Mouse (Mus musculus) midbrain, embryonic 15.5 days (tissue): ENCODE measurements around the gene Klc4. TPM values are rescaled to one million over a fixed set of nuclear protein-coding genes. Genes with fewer than 3 reads are reported as not detected.

Experiments
- ATAC-seq: fragments of 200-750 bp; cut with Nextera tagmentation; replicated peaks from 2 replicates; pipeline ENCODE4 v1.8.0; 2017; ENCODE audit warnings: moderate TSS enrichment
- H3K27ac ChIP-seq: fragments of 300-500 bp; sonication (generic); 2 replicates; pipeline ENCODE4 v1.5.1; 2015; ENCODE audit warnings: mild to moderate bottlenecking, inconsistent platforms
- H3K27me3 ChIP-seq: fragments of 300-500 bp; sonication (generic); replicated peaks from 2 replicates; pipeline ENCODE4 v1.6.1; 2015; ENCODE audit warnings: inconsistent platforms
- H3K36me3 ChIP-seq: fragments of 300-500 bp; sonication (generic); replicated peaks from 2 replicates; pipeline ENCODE4 v1.6.1; 2015; ENCODE audit warnings: inconsistent platforms
- H3K4me1 ChIP-seq: fragments of 300-500 bp; sonication (generic); 2 replicates; pipeline ENCODE4 v1.6.1; 2015; ENCODE audit warnings: inconsistent platforms
- H3K4me2 ChIP-seq: fragments of 300-500 bp; sonication (generic); 2 replicates; pipeline ENCODE4 v1.6.1; 2015; ENCODE audit warnings: inconsistent platforms, mild to moderate bottlenecking, moderate library complexity
- H3K4me3 ChIP-seq: fragments of 300-500 bp; sonication (generic); 2 replicates; pipeline ENCODE4 v1.5.1; 2015; ENCODE audit warnings: mild to moderate bottlenecking, inconsistent platforms
- H3K9ac ChIP-seq: fragments of 300-500 bp; sonication (generic); 2 replicates; pipeline ENCODE4 v1.6.1; 2015; ENCODE audit warnings: mild to moderate bottlenecking, inconsistent platforms
- H3K9me3 ChIP-seq: fragments of 300-500 bp; sonication (generic); 2 replicates; pipeline ENCODE4 v1.6.1; 2016; ENCODE audit warnings: inconsistent platforms
- WGBS: fragments of 180-500 bp; shearing (Covaris S2); methylation state at CpG from one replicate; pipeline ENCODE4 v1.1.7; 2015; ENCODE audit warnings: mixed read lengths; 5-methylcytosine and 5-hydroxymethylcytosine counted together
- polyA plus RNA-seq: library from polyadenylated mRNA; unstranded; fragments of >200 nt; fragmentation: Nextera tagmentation; extraction: Ambion mirVana; gene quantifications from 2 replicates; pipeline ENCODE4 v1.2.1, GENCODE M21; 2015

The Klc4 gene
- polyA plus RNA-seq, 1 experiment from 2014 or later: 42.5 TPM

DNA sequence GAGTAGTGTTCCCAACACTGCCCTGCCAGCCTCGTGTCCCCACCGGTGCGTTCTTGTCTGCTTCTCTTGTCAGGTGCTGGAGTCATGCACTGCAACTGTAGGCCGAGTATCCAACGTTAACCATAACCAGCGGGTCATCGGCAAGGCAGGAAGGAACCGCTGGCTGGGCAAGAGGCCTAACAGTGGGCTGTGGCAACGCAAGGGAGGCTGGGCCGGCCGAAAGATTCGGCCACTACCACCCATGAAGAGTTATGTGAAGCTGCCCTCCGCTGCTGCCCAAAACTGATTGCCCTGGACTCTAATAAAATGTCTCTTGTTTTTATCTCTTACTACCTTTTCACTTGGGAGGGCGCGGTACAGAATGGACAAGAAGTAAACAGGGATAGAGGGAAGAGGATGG is 4.0 kb upstream of the Klc4 start:
- no peaks in the 10 kb centered on the region for H3K9me3 ChIP-seq
- H3K27ac ChIP-seq: peak overlapping the region; percentile 87
- H3K4me3 ChIP-seq: peak overlapping the region; percentile 53
- peak overlapping the region; percentile 76 for H3K4me2 ChIP-seq
- H3K27me3 ChIP-seq: no peaks in the 10 kb centered on the region
- WGBS: 32% methylated on average over 15 of the region's 15 CpGs
- peaks cover 48% of the 10 kb centered on the region for H3K4me1 ChIP-seq
- ATAC-seq: no peak
- peaks cover 22% of the 10 kb centered on the region; the same call in 1 of the 2 replicates for H3K36me3 ChIP-seq
- peak overlapping the region; percentile 66 for H3K9ac ChIP-seq

DNA sequence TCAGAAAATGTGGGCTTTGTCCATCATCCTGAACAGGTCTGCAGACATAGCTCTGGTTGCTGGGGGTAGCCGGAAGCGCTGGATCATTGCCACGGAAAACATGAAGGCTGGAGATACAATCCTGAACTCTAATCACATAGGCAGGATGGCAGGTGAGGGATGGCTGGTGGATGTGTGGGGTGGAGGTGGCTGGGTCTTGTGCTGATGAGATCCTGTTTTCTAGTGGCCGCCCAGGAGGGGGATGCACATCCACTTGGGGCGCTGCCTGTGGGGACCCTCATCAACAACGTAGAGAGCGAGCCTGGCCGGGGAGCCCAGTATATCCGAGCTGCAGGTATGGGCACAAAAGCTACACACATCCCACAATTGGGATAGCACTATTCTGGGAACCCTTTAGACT is 2.6 kb upstream of the Klc4 start:
- no peak overlapping the region for H3K9ac ChIP-seq
- H3K4me1 ChIP-seq: peaks cover 59% of the 10 kb centered on the region
- no peaks in the 10 kb centered on the region for H3K9me3 ChIP-seq
- ATAC-seq: no peak
- H3K36me3 ChIP-seq: peaks cover 11% of the 10 kb centered on the region; the same call in 1 of the 2 replicates
- no peaks in the 10 kb centered on the region for H3K27me3 ChIP-seq
- H3K4me3 ChIP-seq: no peak overlapping the region
- no peak overlapping the region for H3K27ac ChIP-seq
- 93% methylated on average over 9 of the region's 9 CpGs for WGBS
- H3K4me2 ChIP-seq: no peak overlapping the region

DNA sequence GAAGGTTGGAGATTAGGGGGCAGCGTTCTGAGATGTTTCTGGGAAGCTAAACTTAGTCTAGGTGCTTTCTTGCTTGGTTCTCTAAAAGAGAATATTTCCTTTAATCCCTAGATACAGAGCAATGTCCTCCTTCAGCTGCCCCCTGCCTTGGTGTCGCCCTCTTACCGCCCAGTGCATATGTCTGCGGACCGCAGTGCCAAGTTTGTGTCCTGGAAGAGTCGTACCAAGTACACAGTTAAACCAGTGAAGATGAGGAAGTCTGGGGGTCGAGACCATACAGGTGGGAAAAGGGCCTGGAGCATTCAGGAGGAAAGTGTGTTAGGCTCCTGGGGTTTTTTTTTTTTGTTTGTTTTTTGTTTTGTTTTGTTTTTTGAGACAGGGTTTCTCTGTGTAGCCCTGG is 1.5 kb upstream of the Klc4 start:
- Histone ChIP-seq H3K27ac (no peak overlapping the region), H3K9me3 (no peaks in the 10 kb centered on the region), H3K27me3 (no peaks in the 10 kb centered on the region), H3K9ac (no peak overlapping the region), H3K4me3 (no peak overlapping the region), H3K4me1 (peaks cover 51% of the 10 kb centered on the region), H3K36me3 (peaks cover under 1% of the 10 kb centered on the region; the same call in 1 of the 2 replicates), H3K4me2 (peak overlapping the region; percentile 66; the same call in 1 of the 2 replicates)
- WGBS: 90% methylated on average over 7 of the region's 7 CpGs
- no peak for ATAC-seq

DNA sequence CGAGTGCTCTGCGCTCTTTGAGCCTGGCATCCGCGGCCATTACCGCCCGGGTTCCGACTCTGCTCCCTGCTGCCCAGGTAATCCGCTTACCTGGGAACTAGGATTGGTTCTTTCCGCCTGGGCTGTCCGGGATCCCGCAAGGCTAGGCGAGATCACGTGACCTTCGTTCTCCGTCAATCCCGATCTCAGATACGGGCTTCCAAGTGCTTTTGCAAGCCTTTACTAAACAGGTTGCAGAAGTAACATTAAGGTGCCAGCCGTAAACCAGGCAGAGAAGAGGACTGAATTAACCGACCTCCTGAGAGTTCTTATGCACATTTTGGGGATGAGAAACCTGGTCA is 470 bp upstream of the Klc4 start:
- Histone ChIP-seq H3K27me3 (no peaks in the 10 kb centered on the region), H3K4me3 (peak overlapping the region; percentile 72), H3K4me1 (peaks cover 41% of the 10 kb centered on the region), H3K9me3 (no peaks in the 10 kb centered on the region), H3K36me3 (peaks cover 8% of the 10 kb centered on the region), H3K9ac (peak overlapping the region; percentile 67), H3K27ac (peak overlapping the region; percentile 90), H3K4me2 (peak overlapping the region; percentile 66)
- WGBS: 0% methylated on average over 19 of the region's 19 CpGs
- ATAC-seq: no peak

DNA sequence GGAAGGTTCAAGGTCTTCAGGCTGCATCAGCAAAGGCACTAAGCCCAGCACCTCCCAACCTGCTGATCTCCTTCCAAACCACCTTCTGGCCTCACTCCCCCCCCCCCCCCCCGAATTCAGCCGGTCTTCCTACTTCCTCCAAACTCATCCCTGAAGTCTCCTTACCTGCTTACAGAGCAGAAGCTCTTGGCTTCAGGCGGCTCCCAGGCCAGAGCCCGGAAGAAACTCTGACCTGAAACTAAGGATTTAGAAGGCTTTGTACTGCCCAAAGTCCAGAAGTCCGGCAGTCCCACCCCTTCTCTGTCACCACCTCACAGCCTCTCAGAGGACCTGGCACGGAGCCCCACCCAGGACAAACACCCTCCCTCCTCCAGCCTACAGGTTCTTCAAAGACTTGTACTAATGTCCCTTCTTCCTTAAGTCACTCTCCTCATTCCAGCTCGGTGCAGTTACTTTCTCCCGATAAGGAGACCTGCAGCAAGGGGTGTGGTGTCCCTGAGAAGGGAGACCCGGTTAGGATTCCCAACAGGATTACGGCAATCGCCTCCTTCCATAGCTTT is 826 bp downstream of the Klc4 start:
- WGBS: 7% methylated on average over 11 of the region's 11 CpGs
- no peak for ATAC-seq
- peak overlapping the region; percentile 70 for H3K4me2 ChIP-seq
- H3K9ac ChIP-seq: peak overlapping the region; percentile 54
- H3K27me3 ChIP-seq: no peaks in the 10 kb centered on the region
- peak overlapping the region; percentile 61 for H3K27ac ChIP-seq
- H3K9me3 ChIP-seq: no peaks in the 10 kb centered on the region
- H3K36me3 ChIP-seq: peaks cover 18% of the 10 kb centered on the region
- peak overlapping the region; percentile 72 for H3K4me3 ChIP-seq
- H3K4me1 ChIP-seq: peaks cover 35% of the 10 kb centered on the region

DNA sequence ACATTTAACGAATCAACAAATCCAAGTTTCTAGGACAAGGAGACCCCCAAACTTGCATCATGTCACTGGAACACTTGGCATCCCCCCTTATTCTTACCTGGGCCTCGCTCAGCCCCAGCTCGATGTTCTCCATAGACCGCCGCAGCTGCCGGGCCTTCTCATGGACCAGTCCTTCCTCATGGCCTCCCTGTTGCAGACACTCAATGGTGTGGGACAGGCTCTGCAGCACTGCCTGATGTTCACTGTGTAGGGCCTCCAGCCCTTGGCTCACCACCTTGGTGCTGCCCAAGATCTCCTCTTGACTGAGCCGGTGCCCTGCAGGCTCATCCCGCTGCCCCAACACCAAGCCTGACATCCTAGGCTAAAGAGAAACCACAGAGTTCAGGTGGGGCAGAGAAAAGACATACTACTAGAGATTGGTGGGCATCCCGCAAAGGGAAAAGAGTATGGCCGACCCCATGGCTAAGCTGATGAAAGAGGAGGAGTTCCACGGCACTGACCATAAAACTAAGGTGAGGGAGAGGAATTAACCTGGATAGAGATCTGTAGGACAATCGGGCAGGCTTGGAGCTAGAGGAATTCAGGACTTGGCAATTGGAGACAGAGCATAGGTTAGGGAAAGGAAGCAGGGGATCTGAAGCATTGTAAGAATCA is 1.5 kb downstream of the Klc4 start:
- Histone ChIP-seq H3K4me2 (peak overlapping the region; percentile 70), H3K27ac (no peak overlapping the region), H3K4me3 (peak overlapping the region; percentile 72; the same call in 1 of the 2 replicates), H3K27me3 (no peaks in the 10 kb centered on the region), H3K4me1 (peaks cover 28% of the 10 kb centered on the region), H3K9me3 (no peaks in the 10 kb centered on the region), H3K36me3 (peaks cover 25% of the 10 kb centered on the region), H3K9ac (peak overlapping the region; percentile 10; the same call in 1 of the 2 replicates)
- ATAC-seq: no peak
- 87% methylated on average over 12 of the region's 12 CpGs for WGBS

DNA sequence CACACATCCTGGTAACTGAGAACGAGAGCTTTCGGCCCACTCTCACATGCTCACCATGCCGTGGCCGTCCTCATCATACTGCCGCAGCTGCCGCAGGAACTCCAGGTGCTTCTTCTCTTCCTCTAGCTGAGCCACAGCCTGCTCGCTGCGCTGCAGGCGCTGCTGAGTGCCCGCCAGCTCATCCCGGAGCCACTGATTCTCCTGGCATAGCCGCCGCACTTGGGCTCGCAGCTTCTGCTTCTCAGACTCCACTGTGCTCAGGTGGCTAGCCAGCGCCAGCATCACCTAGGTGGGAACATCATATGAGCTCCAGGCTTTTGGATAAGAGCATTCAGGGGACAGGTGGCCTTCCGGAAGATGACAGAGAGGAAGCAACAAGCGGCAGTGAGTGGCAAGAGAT is 3.8 kb downstream of the Klc4 start:
- Histone ChIP-seq H3K4me3 (no peak overlapping the region), H3K9me3 (no peaks in the 10 kb centered on the region), H3K36me3 (peaks cover 32% of the 10 kb centered on the region), H3K27ac (no peak overlapping the region), H3K4me1 (peaks cover 24% of the 10 kb centered on the region), H3K4me2 (no peak overlapping the region), H3K27me3 (no peaks in the 10 kb centered on the region), H3K9ac (no peak overlapping the region)
- ATAC-seq: no peak
- 89% methylated on average over 17 of the region's 17 CpGs for WGBS

DNA sequence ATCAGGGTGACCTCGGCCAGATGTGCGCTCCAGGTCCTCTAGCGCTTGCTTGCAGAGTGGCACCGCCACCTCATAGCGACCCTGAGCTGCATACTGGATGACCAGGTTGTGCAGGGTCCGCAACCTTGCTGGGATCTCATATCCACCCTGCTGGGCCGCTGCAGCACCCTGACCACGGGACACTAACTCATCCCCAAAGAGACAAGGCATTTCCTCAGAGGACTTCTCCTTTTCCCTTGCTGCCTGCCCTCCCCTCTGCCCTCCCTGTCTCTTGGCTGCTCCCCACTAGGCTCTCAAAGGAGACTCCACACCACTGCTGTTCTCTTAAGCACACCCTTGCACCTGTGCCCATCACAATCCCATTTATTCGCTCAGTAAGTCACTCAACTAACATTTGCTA is 5.9 kb downstream of the Klc4 start:
- Histone ChIP-seq H3K9me3 (no peaks in the 10 kb centered on the region), H3K27ac (no peak overlapping the region), H3K4me3 (no peak overlapping the region), H3K9ac (no peak overlapping the region), H3K36me3 (peaks cover 32% of the 10 kb centered on the region), H3K27me3 (no peaks in the 10 kb centered on the region), H3K4me1 (peaks cover 16% of the 10 kb centered on the region), H3K4me2 (no peak overlapping the region)
- ATAC-seq: no peak
- WGBS: 78% methylated on average over 9 of the region's 9 CpGs

DNA sequence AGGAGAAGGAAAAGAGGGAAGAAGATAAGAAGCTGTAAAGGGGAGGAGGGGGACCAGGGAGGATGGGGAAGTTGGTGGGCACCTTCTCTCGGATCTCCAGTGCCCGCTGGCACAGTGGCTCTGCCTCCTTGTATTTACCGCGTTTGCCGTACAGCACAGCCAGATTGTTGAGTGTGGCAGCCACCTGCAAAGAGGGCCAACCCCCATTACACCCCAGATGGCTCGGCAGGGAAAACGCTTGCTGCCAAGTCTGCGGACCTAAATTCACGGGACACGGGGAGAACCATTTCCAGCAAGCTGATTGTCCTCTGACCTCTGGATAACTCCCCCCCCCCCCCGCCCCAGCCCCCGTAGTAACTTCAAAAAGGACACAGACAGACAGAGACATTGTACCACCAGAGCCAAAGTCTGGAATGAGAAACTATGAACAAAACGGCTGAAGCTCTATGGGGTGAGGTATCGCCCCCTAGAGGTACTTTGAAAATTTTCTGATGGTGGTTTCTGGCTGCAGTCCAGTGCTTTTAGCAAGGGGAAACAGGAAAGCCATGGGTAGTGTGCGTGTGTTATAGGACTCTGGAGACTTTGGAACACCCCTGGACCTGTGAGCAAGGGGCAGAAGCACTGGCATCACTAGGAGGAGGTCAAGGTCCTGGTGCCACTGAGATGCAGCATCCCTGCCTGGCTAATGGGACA is 8.8 kb downstream of the Klc4 start:
- Histone ChIP-seq H3K27me3 (no peaks in the 10 kb centered on the region), H3K36me3 (peaks cover 34% of the 10 kb centered on the region), H3K9ac (no peak overlapping the region), H3K27ac (no peak overlapping the region), H3K9me3 (no peaks in the 10 kb centered on the region), H3K4me2 (peak overlapping the region; percentile 15; the same call in 1 of the 2 replicates), H3K4me1 (0 out of 2 replicates have a peak, but pooled peaks cover 2% of the 10 kb centered on the region), H3K4me3 (no peak overlapping the region)
- 22% methylated on average over 15 of the region's 15 CpGs for WGBS
- peak; percentile 22; the same call in 1 of the 2 replicates for ATAC-seq

DNA sequence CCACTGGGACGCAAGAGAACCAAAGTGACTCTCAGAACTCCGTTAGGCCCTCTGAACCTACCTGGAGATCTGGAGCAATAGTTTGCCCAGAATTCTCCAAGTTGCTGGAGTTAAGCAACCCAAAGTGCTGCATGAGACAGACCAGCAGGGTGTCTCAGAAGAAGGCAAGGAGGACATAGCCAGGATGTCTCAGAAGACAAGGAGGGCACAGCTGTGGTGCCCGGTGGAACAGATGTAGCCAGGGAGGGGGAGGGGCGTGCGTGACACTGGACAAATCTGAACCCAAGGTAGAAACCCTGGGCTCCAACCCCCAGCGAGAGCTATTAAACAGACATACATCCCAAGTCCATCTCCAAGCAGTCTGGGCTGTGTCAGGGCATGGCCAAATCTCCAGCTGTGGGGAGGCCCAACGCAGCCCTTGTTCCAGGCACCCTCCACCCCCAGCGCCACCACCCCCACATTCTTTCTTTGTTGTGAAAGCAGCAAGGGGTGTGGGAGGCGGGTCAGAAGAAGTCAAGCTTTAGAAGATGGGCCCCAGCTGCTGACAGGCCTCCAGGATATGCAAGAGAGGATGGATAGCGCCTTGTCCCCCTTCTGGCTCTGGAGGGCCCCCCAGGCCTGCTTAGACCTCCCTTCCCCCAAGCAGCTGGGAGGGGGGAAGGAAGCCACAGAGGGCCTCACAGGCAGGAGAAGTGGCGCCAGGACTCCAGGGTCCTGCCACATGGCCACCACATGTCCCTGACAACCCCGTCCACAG is 16.0 kb downstream of the Klc4 start:
- ATAC-seq: peak; percentile 48
- Histone ChIP-seq H3K9ac (0 out of 2 replicates have a peak overlapping the region, but pooled peaks have one; percentile 90), H3K36me3 (peaks cover 17% of the 10 kb centered on the region), H3K4me2 (peak overlapping the region; percentile 72), H3K9me3 (no peaks in the 10 kb centered on the region), H3K27me3 (no peaks in the 10 kb centered on the region), H3K4me1 (peaks cover 34% of the 10 kb centered on the region), H3K4me3 (peak overlapping the region; percentile 70), H3K27ac (peak overlapping the region; percentile 87)
- WGBS: 17% methylated on average over 12 of the region's 12 CpGs

DNA sequence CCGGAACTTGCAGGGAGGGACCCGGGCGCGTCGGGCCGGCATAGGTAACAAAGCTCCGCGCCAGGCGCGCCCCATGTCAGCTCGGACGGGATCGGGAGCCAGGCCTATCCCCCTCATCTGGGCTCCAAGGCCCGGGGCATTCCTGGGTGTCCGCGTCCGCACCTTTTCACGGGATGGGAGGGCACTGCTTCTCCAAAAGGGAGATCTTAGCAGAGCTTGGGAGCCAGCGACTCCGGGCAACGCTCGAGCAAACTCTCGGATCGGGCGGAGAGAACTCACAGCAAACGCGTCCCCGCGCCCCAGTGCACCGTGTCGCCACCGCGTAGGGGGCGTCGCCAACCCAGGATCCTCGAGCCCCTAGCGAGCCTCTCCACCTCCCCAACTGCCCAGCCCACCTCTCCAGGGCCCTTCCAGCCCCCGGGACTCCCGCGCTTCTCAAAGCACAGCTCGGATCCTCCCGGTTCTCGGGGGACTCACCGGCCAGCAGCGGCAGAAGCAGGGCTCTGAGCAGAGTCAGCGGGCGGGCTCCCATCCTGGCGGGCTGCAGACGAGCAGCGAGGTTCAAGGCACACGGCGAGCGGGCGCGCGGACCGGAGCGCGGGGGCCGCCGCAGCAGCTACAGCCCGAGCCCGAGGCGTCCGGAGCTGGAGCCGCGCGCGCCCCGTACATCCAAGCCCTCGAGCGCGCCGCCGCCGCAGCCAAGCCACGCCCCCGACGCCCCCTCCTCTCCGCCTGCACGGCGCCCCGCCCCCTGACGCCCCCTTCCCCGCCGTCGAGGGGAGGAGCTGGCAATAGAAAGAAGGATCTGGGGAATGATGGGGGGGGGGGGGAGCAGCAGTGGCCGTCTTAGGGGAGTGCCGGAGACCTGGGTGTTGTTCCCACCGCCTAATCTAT is 16.8 kb downstream of the Klc4 start, which contains the start of gene Ptk7:
TSS of gene Ptk7 (minus strand) at position 714 of the 894 bp plus-strand sequence.
- Histone ChIP-seq H3K4me2 (peak within 1 kb of the TSS; percentile 72), H3K4me3 (peak within 1 kb of the TSS; percentile 70), H3K36me3 (peaks cover 17% of the 10 kb centered on the region), H3K27me3 (no peaks in the 10 kb centered on the region), H3K9ac (peak within 1 kb of the TSS; percentile 90), H3K27ac (peak within 1 kb of the TSS; percentile 87), H3K9me3 (no peaks in the 10 kb centered on the region), H3K4me1 (peaks cover 41% of the 10 kb centered on the region)
- WGBS: under 1% methylated on average over 67 of the region's 90 CpGs
- peak; percentile 82 for ATAC-seq
